Mouse (Mus musculus): Measurements from ENCODE around the gene Cdh23.

- TF ChIP-seq USF1 (IDR thresholded peaks at IDR 0.05; ENCODE audit: low read depth) = no peak
- TF ChIP-seq CTCF (IDR thresholded peaks at IDR 0.05; ENCODE audit: control insufficient read depth, insufficient read depth, insufficient read length) = no peak
- TF ChIP-seq MAX (IDR thresholded peaks at IDR 0.05) = no peak
- no peak for TF ChIP-seq MYOD1 (IDR thresholded peaks at IDR 0.05; ENCODE audit: control insufficient read depth, insufficient read length, low read depth)
- no peak for TF ChIP-seq FOSL1 (IDR thresholded peaks at IDR 0.05; ENCODE audit: insufficient read depth, low read length, poor library complexity, severe bottlenecking)
- no peak for TF ChIP-seq CEBPB (IDR thresholded peaks at IDR 0.05; ENCODE audit: low read depth)
- no peak for TF ChIP-seq MYOG (IDR thresholded peaks at IDR 0.05; ENCODE audit: control insufficient read depth, extremely low read depth, insufficient read length)
Measured at GRCm38 (mm10) chr10:60621470-60622170, 74.7 kb downstream of the Cdh23 start.

Measured in C2C12 (cell line).